ENCODE assay signal across 8 mouse cellular contexts in genomic region chr8:120113306-120113705, GRCm38 (mm10). TPM values are rescaled to one million over a fixed set of nuclear protein-coding genes. Genes with fewer than 3 reads are reported as not detected.
DNase-seq lines count a peak whose midpoint lies in the region; ATAC-seq lines count a peak whose summit lies in the region.

No protein-coding gene starts in this region.

- peak; percentile 39 for DNase-seq in layer of hippocampus, adult 11-12 months (ENCODE audit: low spot score)
- DNase-seq in layer of hippocampus, postnatal 14 days (ENCODE audit: low spot score in 2 of 2): no peak
- DNase-seq in cerebellum, adult 8-10 months: peak; percentile 58
- DNase-seq in limb, embryonic 10.5 days (ENCODE audit: low spot score): no peak
- peak; percentile 34 for DNase-seq in mesoderm, embryonic 11.5 days (ENCODE audit: low read depth, low spot score)
- no peak for DNase-seq in left cerebral cortex, adult 8-10 months (ENCODE audit: low spot score in 2 of 2)
- no peak for DNase-seq in thymus, postnatal 36 days

- no peak for ATAC-seq in heart, embryonic 13.5 days (ENCODE audit: extremely low read depth, insufficient number of reproducible peaks, low FRiP score, low TSS enrichment)

- H3K9me3 ChIP-seq in heart, embryonic 13.5 days: no peaks in the 10 kb centered on the region
- no peaks in the 10 kb centered on the region for H3K9me3 ChIP-seq in limb, embryonic 10.5 days (replicated peaks)

- peaks cover 38% of the 10 kb centered on the region for H3K4me1 ChIP-seq in heart, embryonic 13.5 days
- peaks cover 27% of the 10 kb centered on the region for H3K4me1 ChIP-seq in limb, embryonic 10.5 days

- WGBS in heart, embryonic 13.5 days: 4% methylated on average over 10 of the region's 10 CpGs
- 7% methylated on average over 10 of the region's 10 CpGs for WGBS in limb, embryonic 10.5 days

- peaks cover 26% of the 10 kb centered on the region for H3K27me3 ChIP-seq in heart, embryonic 13.5 days (replicated peaks)
- H3K27me3 ChIP-seq in limb, embryonic 10.5 days (ENCODE audit: low read depth, poor library complexity, severe bottlenecking): peaks cover 54% of the 10 kb centered on the region

- H3K4me2 ChIP-seq in heart, embryonic 13.5 days: peak overlapping the region; percentile 86

- no peaks in the 10 kb centered on the region; the same call in 1 of the 2 replicates for H3K36me3 ChIP-seq in heart, embryonic 13.5 days
- H3K36me3 ChIP-seq in limb, embryonic 10.5 days: no peaks in the 10 kb centered on the region

- peak overlapping the region; percentile 88 for H3K9ac ChIP-seq in heart, embryonic 13.5 days

- H3K4me3 ChIP-seq in heart, embryonic 13.5 days: peak overlapping the region; percentile 83
- peak overlapping the region; percentile 77 for H3K4me3 ChIP-seq in limb, embryonic 10.5 days

- peak overlapping the region; percentile 93 for H3K27ac ChIP-seq in heart, embryonic 13.5 days (replicated peaks)
- peak overlapping the region; percentile 65 for H3K27ac ChIP-seq in limb, embryonic 10.5 days

RNA-seq across cellular contexts. Expression of gene 6430548M08Rik, which starts 0.6 kb away (rescaled TPM):
- total RNA-seq in layer of hippocampus, postnatal 14 days (2021): 100 to 1,000 TPM; 108 to 110 TPM
- 8.2 and 10.6 TPM in 2 replicates for polyA plus RNA-seq in heart, embryonic 13.5 days (2015; fragmentation: Nextera tagmentation; extraction: Ambion mirVana)
- polyA plus RNA-seq in limb, embryonic 10.5 days (2016; fragmentation: Nextera tagmentation; extraction: Ambion mirVana): 1.7 and 2.2 TPM in 2 replicates
- total RNA-seq in left cerebral cortex, adult 8-10 months (2022): 100 to 1,000 TPM; 219 to 271 (median 241) TPM

RNA-seq across cellular contexts. Expression of gene Zdhhc7, which starts 12.0 kb away (rescaled TPM):
- 10 to 100 TPM; 39.1 to 42.1 TPM for total RNA-seq in layer of hippocampus, postnatal 14 days (2021)
- 29.2 and 31.0 TPM in 2 replicates for polyA plus RNA-seq in heart, embryonic 13.5 days (2015; fragmentation: Nextera tagmentation; extraction: Ambion mirVana)
- polyA plus RNA-seq in limb, embryonic 10.5 days (2016; fragmentation: Nextera tagmentation; extraction: Ambion mirVana): 32.4 and 34.8 TPM in 2 replicates
- total RNA-seq in left cerebral cortex, adult 8-10 months (2022): 10 to 100 TPM; 26.3 to 44.6 (median 34.0) TPM

Comparison
In these comparisons a context has a peak if more than half of its experiments do, and no peak if none do; other contexts are left out.
1. DNase-seq: peak in layer of hippocampus, adult 11-12 months (single experiment), cerebellum, adult 8-10 months (single experiment) and mesoderm, embryonic 11.5 days (single experiment); none in layer of hippocampus, postnatal 14 days (0 of 2), limb, embryonic 10.5 days (single experiment), left cerebral cortex, adult 8-10 months (0 of 2) and thymus, postnatal 36 days (0 of 2).